Mouse (Mus musculus) liver, postnatal 0 days (tissue): Measurements from ENCODE around the gene Zmym5.

Experiments used
- CTCF ChIP-seq: sonication (generic); IDR thresholded peaks from 2 replicates; pipeline ENCODE4 v1.5.1; 2016; ENCODE audit warnings: antibody characterized with exemption, low read depth
- EP300 ChIP-seq: IDR thresholded peaks from 2 replicates; pipeline ENCODE4 v1.6.1; 2016; ENCODE audit warnings: antibody characterized with exemption, low read depth, mild to moderate bottlenecking

GRCm38 (mm10) chr14:56816541-56816940 lies 5.0 kb upstream of the Zmym5 start:
- no peak for TF ChIP-seq CTCF
- no peak for TF ChIP-seq EP300
